Mouse (Mus musculus): ENCODE measurements around the gene Xrcc1. TPM values are rescaled to one million over a fixed set of nuclear protein-coding genes. Genes with fewer than 3 reads are reported as not detected.

The Xrcc1 gene
- polyA plus RNA-seq, 1 experiment from 2014 or later = 60.2 TPM

Other genes starting within 250 kb of the Xrcc1 start
- gene Zfp61, start 245.1 kb upstream of the Xrcc1 start, polyA plus RNA-seq (2015; fragmentation: Nextera tagmentation; extraction: Ambion mirVana) = 42.0 and 44.7 TPM in 2 replicates
- 20.0 and 20.2 TPM in 2 replicates for gene Zfp94, start 229.6 kb upstream of the Xrcc1 start, polyA plus RNA-seq (2015; fragmentation: Nextera tagmentation; extraction: Ambion mirVana)
- 0.24 and 0.29 TPM in 2 replicates for gene Tescl, start 212.4 kb upstream of the Xrcc1 start, polyA plus RNA-seq (2015; fragmentation: Nextera tagmentation; extraction: Ambion mirVana)
- gene Lypd5, start 197.1 kb upstream of the Xrcc1 start, polyA plus RNA-seq (2015; fragmentation: Nextera tagmentation; extraction: Ambion mirVana) = 0.06 TPM in 1 of 2 replicates, not detected in the other
- gene Kcnn4, start 176.0 kb upstream of the Xrcc1 start, polyA plus RNA-seq (2015; fragmentation: Nextera tagmentation; extraction: Ambion mirVana) = 3.0 and 11.2 TPM in 2 replicates
- 34.4 and 38.3 TPM in 2 replicates for gene Smg9, start 146.7 kb upstream of the Xrcc1 start, polyA plus RNA-seq (2015; fragmentation: Nextera tagmentation; extraction: Ambion mirVana)
- not detected in 2 replicates for gene Irgc1, start 94.0 kb upstream of the Xrcc1 start, polyA plus RNA-seq (2015; fragmentation: Nextera tagmentation; extraction: Ambion mirVana)
- gene Plaur, start 83.8 kb upstream of the Xrcc1 start, polyA plus RNA-seq (2015; fragmentation: Nextera tagmentation; extraction: Ambion mirVana) = 1.7 and 4.6 TPM in 2 replicates
- 67.2 and 90.6 TPM in 2 replicates for gene Cadm4, start 64.3 kb upstream of the Xrcc1 start, polyA plus RNA-seq (2015; fragmentation: Nextera tagmentation; extraction: Ambion mirVana)
- gene Zfp428, start 39.3 kb upstream of the Xrcc1 start, polyA plus RNA-seq (2015; fragmentation: Nextera tagmentation; extraction: Ambion mirVana) = 215 and 282 TPM in 2 replicates
- gene AC161166.1, start 33.8 kb upstream of the Xrcc1 start, polyA plus RNA-seq (2015; fragmentation: Nextera tagmentation; extraction: Ambion mirVana) = 0.98 and 1.2 TPM in 2 replicates
- 18.8 and 21.1 TPM in 2 replicates for gene Irgq, start 15.6 kb upstream of the Xrcc1 start, polyA plus RNA-seq (2015; fragmentation: Nextera tagmentation; extraction: Ambion mirVana)
- 0.51 TPM in 1 of 2 replicates, not detected in the other for gene Pinlyp, start 171 bp upstream of the Xrcc1 start, polyA plus RNA-seq (2015; fragmentation: Nextera tagmentation; extraction: Ambion mirVana)
- 29.3 and 33.2 TPM in 2 replicates for gene Ethe1, start 41.3 kb downstream of the Xrcc1 start, polyA plus RNA-seq (2015; fragmentation: Nextera tagmentation; extraction: Ambion mirVana)
- gene Zfp575, start 41.4 kb downstream of the Xrcc1 start, polyA plus RNA-seq (2015; fragmentation: Nextera tagmentation; extraction: Ambion mirVana) = 12.9 and 17.5 TPM in 2 replicates
- 0.37 TPM in 1 of 2 replicates, not detected in the other for gene Phldb3, start 64.5 kb downstream of the Xrcc1 start, polyA plus RNA-seq (2015; fragmentation: Nextera tagmentation; extraction: Ambion mirVana)
- gene Lypd3, start 90.3 kb downstream of the Xrcc1 start, polyA plus RNA-seq (2015; fragmentation: Nextera tagmentation; extraction: Ambion mirVana) = 0.36 and 0.78 TPM in 2 replicates
- not detected in 2 replicates for gene Tex101, start 130.4 kb downstream of the Xrcc1 start, polyA plus RNA-seq (2015; fragmentation: Nextera tagmentation; extraction: Ambion mirVana)
- not detected in 2 replicates for gene BC049730, start 163.0 kb downstream of the Xrcc1 start, polyA plus RNA-seq (2015; fragmentation: Nextera tagmentation; extraction: Ambion mirVana)
- not detected in 2 replicates for gene Gm4763, start 180.6 kb downstream of the Xrcc1 start, polyA plus RNA-seq (2015; fragmentation: Nextera tagmentation; extraction: Ambion mirVana)
- 0.19 and 0.20 TPM in 2 replicates for gene Cd177, start 214.0 kb downstream of the Xrcc1 start, polyA plus RNA-seq (2015; fragmentation: Nextera tagmentation; extraction: Ambion mirVana)
- 0.29 and 0.74 TPM in 2 replicates for gene Ceacam10, start 230.9 kb downstream of the Xrcc1 start, polyA plus RNA-seq (2015; fragmentation: Nextera tagmentation; extraction: Ambion mirVana)

Measured in neural tube, embryonic 15.5 days (tissue).